Mouse (Mus musculus): Measurements from ENCODE around the gene Fam227b.

- TF ChIP-seq CTCF (IDR thresholded peaks at IDR 0.05; ENCODE audit: borderline replicate concordance, insufficient read depth, low read length) (no peak), POLR2A (IDR thresholded peaks at IDR 0.05; ENCODE audit: low read depth, low read length) (no peak)
Measured at GRCm38 (mm10) chr2:126045621-126046020, 106.2 kb downstream of the Fam227b start.

Measured in embryonic fibroblast, embryonic 13.5 days (primary cell).